Mouse (Mus musculus) midbrain, embryonic 16.5 days (tissue): ENCODE data around the gene Rgs10. TPM values are rescaled to one million over a fixed set of nuclear protein-coding genes. Genes with fewer than 3 reads are reported as not detected.

Source experiments
- ATAC-seq: fragments of 200-750 bp; cut with Nextera tagmentation; 2 replicates; pipeline ENCODE4 v1.8.0; 2017; ENCODE audit warnings: moderate TSS enrichment
- H3K27ac ChIP-seq: fragments of 300-500 bp; sonication (generic); 2 replicates; pipeline ENCODE4 v1.5.1; 2014; ENCODE audit warnings: mild to moderate bottlenecking, low read length, mixed read lengths
- H3K27me3 ChIP-seq: fragments of 300-500 bp; sonication (generic); 2 replicates; pipeline ENCODE4 v1.6.1; 2014; ENCODE audit warnings: low read depth, low read length, mixed read lengths; ENCODE audit not compliant: control insufficient read depth, insufficient read depth
- H3K36me3 ChIP-seq: fragments of 300-500 bp; sonication (generic); 2 replicates; pipeline ENCODE4 v1.6.1; 2014; ENCODE audit warnings: mild to moderate bottlenecking, low read length, moderate library complexity, mixed read lengths; ENCODE audit not compliant: control insufficient read depth, insufficient read depth
- H3K4me1 ChIP-seq: fragments of 300-500 bp; sonication (generic); 2 replicates; pipeline ENCODE4 v1.6.1; 2014; ENCODE audit warnings: mild to moderate bottlenecking, low read length, mixed read lengths; ENCODE audit not compliant: control insufficient read depth, insufficient read depth
- H3K4me2 ChIP-seq: fragments of 300-500 bp; sonication (generic); 2 replicates; pipeline ENCODE4 v1.6.1; 2014; ENCODE audit warnings: mild to moderate bottlenecking, low read length, mixed read lengths
- H3K4me3 ChIP-seq: fragments of 300-500 bp; sonication (generic); 2 replicates; pipeline ENCODE4 v1.5.1; 2014; ENCODE audit warnings: low read depth, mild to moderate bottlenecking, low read length, moderate library complexity, mixed read lengths
- H3K9ac ChIP-seq: fragments of 300-500 bp; sonication (generic); 2 replicates; pipeline ENCODE4 v1.6.1; 2014; ENCODE audit warnings: low read depth, low read length, mixed read lengths
- H3K9me3 ChIP-seq: fragments of 300-500 bp; sonication (generic); replicated peaks from 2 replicates; pipeline ENCODE4 v1.6.1; 2014; ENCODE audit warnings: mild to moderate bottlenecking, low read length, mixed read lengths; ENCODE audit not compliant: control insufficient read depth, poor library complexity, severe bottlenecking
- WGBS: fragments of 180-500 bp; shearing (Covaris S2); extraction: QIAGEN DNeasy Blood & Tissue Kit; methylation state at CpG from one replicate; pipeline ENCODE4 v1.1.7; 2014; 5-methylcytosine and 5-hydroxymethylcytosine counted together
- polyA plus RNA-seq: library from polyadenylated mRNA; unstranded; fragments of >200 nt; fragmentation: Nextera tagmentation; extraction: Ambion mirVana; gene quantifications from 2 replicates; pipeline ENCODE4 v1.2.1, GENCODE M21; 2015

Gene Rgs10
- polyA plus RNA-seq, 1 experiment from 2014 or later: 68.6 TPM

- H3K9me3 ChIP-seq: no peaks in the 10 kb centered on the region
- H3K9ac ChIP-seq: no peak overlapping the region; the same call in 1 of the 2 replicates
- H3K36me3 ChIP-seq: no peaks in the 10 kb centered on the region
- WGBS: 52% methylated on average over 6 of the region's 6 CpGs
- H3K4me3 ChIP-seq: peak overlapping the region; percentile 77
- H3K27me3 ChIP-seq: peaks cover 33% of the 10 kb centered on the region
- H3K4me2 ChIP-seq: peak overlapping the region; percentile 93
- H3K27ac ChIP-seq: no peak overlapping the region
- H3K4me1 ChIP-seq: peaks cover 8% of the 10 kb centered on the region; the same call in 1 of the 2 replicates
- ATAC-seq: no peak
Measured at GRCm38 (mm10) chr7:128416664-128417063, 1.9 kb downstream of the Rgs10 start.

GRCm38 (mm10) chr7:128414433-128414832 lies 4.1 kb downstream of the Rgs10 start:
- Histone ChIP-seq H3K4me3 (no peak overlapping the region), H3K4me1 (peaks cover 8% of the 10 kb centered on the region; the same call in 1 of the 2 replicates), H3K4me2 (no peak overlapping the region), H3K36me3 (no peaks in the 10 kb centered on the region), H3K9ac (no peak overlapping the region), H3K27me3 (peaks cover 21% of the 10 kb centered on the region), H3K9me3 (no peaks in the 10 kb centered on the region), H3K27ac (no peak overlapping the region)
- WGBS: 58% methylated on average over 8 of the region's 8 CpGs
- no peak for ATAC-seq

- WGBS: 66% methylated on average over 10 of the region's 10 CpGs
- Histone ChIP-seq H3K36me3 (no peaks in the 10 kb centered on the region), H3K9me3 (no peaks in the 10 kb centered on the region), H3K27ac (no peak overlapping the region), H3K9ac (no peak overlapping the region), H3K27me3 (peaks cover 18% of the 10 kb centered on the region), H3K4me2 (no peak overlapping the region), H3K4me3 (no peak overlapping the region), H3K4me1 (no peaks in the 10 kb centered on the region; the same call in 1 of the 2 replicates)
- no peak for ATAC-seq
Measured at GRCm38 (mm10) chr7:128412071-128412833, 6.3 kb downstream of the Rgs10 start.

- Histone ChIP-seq H3K9ac (no peak overlapping the region), H3K27me3 (peaks cover 14% of the 10 kb centered on the region), H3K4me2 (no peak overlapping the region), H3K9me3 (no peaks in the 10 kb centered on the region), H3K36me3 (no peaks in the 10 kb centered on the region), H3K4me1 (no peaks in the 10 kb centered on the region), H3K4me3 (no peak overlapping the region), H3K27ac (no peak overlapping the region)
- WGBS: 76% methylated on average over 11 of the region's 11 CpGs
- ATAC-seq: no peak
Measured at GRCm38 (mm10) chr7:128410708-128411413, 7.7 kb downstream of the Rgs10 start.

GRCm38 (mm10) chr7:128408265-128408664 lies 10.3 kb downstream of the Rgs10 start:
- Histone ChIP-seq H3K4me2 (no peak overlapping the region), H3K4me1 (no peaks in the 10 kb centered on the region), H3K4me3 (no peak overlapping the region), H3K27me3 (no peaks in the 10 kb centered on the region), H3K27ac (no peak overlapping the region), H3K9ac (no peak overlapping the region), H3K9me3 (no peaks in the 10 kb centered on the region), H3K36me3 (no peaks in the 10 kb centered on the region)
- no peak for ATAC-seq
- WGBS: 95% methylated on average over 5 of the region's 5 CpGs

- Histone ChIP-seq H3K27me3 (no peaks in the 10 kb centered on the region), H3K4me1 (no peaks in the 10 kb centered on the region), H3K36me3 (no peaks in the 10 kb centered on the region; the same call in 1 of the 2 replicates), H3K4me2 (no peak overlapping the region), H3K9ac (no peak overlapping the region), H3K27ac (no peak overlapping the region), H3K9me3 (no peaks in the 10 kb centered on the region), H3K4me3 (no peak overlapping the region)
- no peak for ATAC-seq
- WGBS: 91% methylated on average over 6 of the region's 6 CpGs
Measured at GRCm38 (mm10) chr7:128403988-128404387, 14.6 kb downstream of the Rgs10 start.

- 89% methylated on average over 6 of the region's 6 CpGs for WGBS
- Histone ChIP-seq H3K4me1 (no peaks in the 10 kb centered on the region), H3K9ac (no peak overlapping the region), H3K4me2 (no peak overlapping the region), H3K27ac (no peak overlapping the region), H3K27me3 (no peaks in the 10 kb centered on the region), H3K36me3 (no peaks in the 10 kb centered on the region; the same call in 1 of the 2 replicates), H3K9me3 (no peaks in the 10 kb centered on the region), H3K4me3 (no peak overlapping the region)
- no peak for ATAC-seq
Measured at GRCm38 (mm10) chr7:128403586-128403985, 15.0 kb downstream of the Rgs10 start.

GRCm38 (mm10) chr7:128403128-128403527 lies 15.4 kb downstream of the Rgs10 start:
- Histone ChIP-seq H3K4me3 (no peak overlapping the region), H3K9ac (no peak overlapping the region), H3K4me2 (no peak overlapping the region), H3K9me3 (no peaks in the 10 kb centered on the region), H3K27me3 (no peaks in the 10 kb centered on the region), H3K27ac (no peak overlapping the region), H3K4me1 (no peaks in the 10 kb centered on the region), H3K36me3 (no peaks in the 10 kb centered on the region; the same call in 1 of the 2 replicates)
- 84% methylated on average over 10 of the region's 10 CpGs for WGBS
- no peak for ATAC-seq

GRCm38 (mm10) chr7:128402577-128402976 lies 16.0 kb downstream of the Rgs10 start:
- Histone ChIP-seq H3K4me3 (no peak overlapping the region), H3K36me3 (no peaks in the 10 kb centered on the region; the same call in 1 of the 2 replicates), H3K4me1 (no peaks in the 10 kb centered on the region), H3K9ac (no peak overlapping the region), H3K27me3 (no peaks in the 10 kb centered on the region), H3K4me2 (no peak overlapping the region), H3K9me3 (no peaks in the 10 kb centered on the region), H3K27ac (no peak overlapping the region)
- no peak for ATAC-seq
- WGBS: 92% methylated on average over 8 of the region's 8 CpGs
